Mouse (Mus musculus) fibroblast of lung, adult 2 months (primary cell): ENCODE results near the gene Rin3.

Experiments used
- DNase-seq: peaks from one replicate; pipeline ENCODE4 v3.0.0-alpha.2; 2011; ENCODE audit warnings: low read depth

The Rin3 gene

GRCm38 (mm10) chr12:102280867-102281503 is 1.9 kb upstream of the Rin3 start:
- no peak for DNase-seq

GRCm38 (mm10) chr12:102282126-102282525 is 722 bp upstream of the Rin3 start:
- DNase-seq: no peak

DNA sequence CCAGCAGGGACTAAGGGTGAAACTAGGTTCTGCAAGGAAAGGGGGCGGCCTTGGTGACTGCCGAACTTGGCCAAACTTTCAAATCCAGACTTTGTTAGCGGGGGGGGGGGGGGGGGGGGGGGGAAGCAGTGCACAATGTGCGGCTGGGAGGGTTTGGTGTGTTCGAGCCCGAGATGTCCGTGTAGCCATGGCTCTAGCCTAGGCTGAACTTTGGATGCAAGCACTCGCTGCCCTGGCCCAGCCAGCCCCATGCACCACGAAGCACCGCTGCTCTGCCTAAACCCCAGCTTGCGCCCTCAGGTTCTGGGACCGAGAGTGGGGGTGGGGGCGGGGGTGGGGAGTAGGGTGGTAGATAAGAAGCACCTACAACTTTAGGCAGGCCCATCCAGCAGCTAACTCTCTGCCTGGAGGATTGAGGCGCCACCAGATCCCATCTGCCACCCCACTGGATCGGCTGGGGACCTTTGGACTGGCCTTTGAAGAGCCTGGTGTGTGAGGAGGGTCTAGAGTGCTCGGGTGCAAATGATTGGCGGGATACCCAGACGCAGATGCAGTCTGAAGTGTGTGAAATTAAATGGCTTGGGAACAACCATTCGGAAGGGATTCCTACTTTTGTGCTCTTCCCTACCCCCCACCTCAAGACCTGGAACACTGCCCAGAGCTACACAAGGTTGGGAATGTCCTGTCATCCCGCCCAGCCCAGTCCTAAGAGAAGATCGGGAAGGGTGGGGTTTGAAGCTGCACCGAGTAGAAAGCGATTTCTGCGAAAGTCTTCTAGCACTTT is 827 bp downstream of the Rin3 start:
- DNase-seq: no peak

GRCm38 (mm10) chr12:102284267-102284610 is 1.4 kb downstream of the Rin3 start:
- DNase-seq: no peak

DNA sequence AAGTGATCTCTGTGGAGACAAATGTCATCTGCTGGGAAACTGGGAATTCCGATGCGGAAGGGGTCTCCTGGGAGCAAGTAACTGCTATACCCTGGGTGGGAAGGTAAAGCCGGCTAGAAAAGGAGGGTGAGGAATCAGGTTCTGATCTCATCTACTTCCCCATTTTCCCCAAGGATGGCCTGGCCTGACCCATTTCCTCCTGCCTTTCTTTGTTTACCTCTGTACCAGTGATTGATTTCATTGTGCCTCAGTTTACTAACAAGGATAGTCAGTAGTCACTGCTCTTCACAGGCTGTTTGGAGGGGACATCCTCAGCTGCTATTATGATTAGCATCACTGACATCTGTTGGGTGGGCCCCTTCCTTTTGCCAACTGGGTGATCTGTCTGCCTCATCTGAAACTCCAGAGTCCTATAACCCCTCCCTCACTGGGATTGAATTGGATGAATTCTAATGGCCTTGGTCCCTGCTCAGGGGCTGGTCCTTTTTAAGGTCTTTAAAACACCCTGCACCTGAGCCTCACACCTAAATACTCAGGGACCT is 1.8 kb downstream of the Rin3 start:
- DNase-seq: no peak

GRCm38 (mm10) chr12:102285318-102285717 is 2.5 kb downstream of the Rin3 start:
- no peak for DNase-seq

GRCm38 (mm10) chr12:102285779-102286178 is 2.9 kb downstream of the Rin3 start:
- no peak for DNase-seq

- no peak for DNase-seq
Measured at GRCm38 (mm10) chr12:102286681-102287414, 4.0 kb downstream of the Rin3 start.

DNA sequence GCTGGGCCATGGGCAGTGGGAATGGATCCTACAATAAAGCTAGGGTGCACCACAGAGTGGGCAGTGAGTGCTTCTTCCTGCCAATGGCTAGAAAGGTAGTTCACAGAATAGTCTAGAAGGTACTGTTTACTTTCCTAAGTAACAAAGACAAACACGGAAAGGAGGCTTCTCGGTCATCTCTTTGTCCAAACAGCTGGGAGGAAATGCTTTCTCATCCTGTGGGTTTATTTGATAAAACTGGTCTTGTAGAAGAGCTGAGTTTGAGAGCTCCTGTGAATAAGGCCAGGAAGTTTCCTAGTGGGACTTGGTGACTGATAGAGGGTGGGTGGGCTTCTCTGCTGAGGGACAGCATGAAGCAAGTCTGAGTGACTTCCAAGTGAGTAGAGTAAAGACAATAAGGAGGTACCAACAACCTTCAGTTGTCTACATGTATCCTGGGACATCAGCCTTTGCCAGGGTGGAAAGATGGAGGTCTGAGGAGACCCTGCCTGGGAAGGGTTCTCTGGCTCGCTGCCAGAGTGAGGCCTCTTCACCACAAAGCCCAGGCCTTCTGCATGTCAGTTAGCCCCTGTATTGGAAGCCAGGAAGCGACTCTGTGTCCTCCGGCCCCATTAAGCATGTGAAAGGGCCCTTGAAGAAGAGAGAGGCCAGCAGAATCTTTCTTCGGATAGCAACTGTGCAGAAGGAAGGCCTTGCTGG is 5.2 kb downstream of the Rin3 start:
- DNase-seq: no peak

DNA sequence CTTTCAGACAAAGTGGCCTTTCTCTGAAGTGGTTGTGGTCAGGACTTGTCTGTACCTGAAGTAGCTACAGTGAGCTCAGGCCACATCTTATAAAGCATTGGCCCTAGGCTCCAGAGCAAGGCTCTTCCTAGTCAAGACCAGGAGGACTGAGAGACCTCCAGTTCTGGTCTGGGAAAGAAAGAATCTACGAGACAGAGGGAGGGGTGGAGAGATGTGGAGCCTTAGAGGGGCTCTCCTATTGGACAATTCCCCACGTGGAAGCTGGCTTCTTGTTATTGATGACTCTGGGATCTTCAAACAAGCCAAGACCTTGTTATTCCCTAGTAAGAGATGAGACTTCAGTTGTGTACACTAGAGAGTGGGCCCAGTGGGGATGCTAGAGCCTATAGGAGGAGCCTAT is 6.0 kb downstream of the Rin3 start:
- no peak for DNase-seq

- DNase-seq: no peak
Measured at GRCm38 (mm10) chr12:102289568-102289967, 6.7 kb downstream of the Rin3 start.

DNA sequence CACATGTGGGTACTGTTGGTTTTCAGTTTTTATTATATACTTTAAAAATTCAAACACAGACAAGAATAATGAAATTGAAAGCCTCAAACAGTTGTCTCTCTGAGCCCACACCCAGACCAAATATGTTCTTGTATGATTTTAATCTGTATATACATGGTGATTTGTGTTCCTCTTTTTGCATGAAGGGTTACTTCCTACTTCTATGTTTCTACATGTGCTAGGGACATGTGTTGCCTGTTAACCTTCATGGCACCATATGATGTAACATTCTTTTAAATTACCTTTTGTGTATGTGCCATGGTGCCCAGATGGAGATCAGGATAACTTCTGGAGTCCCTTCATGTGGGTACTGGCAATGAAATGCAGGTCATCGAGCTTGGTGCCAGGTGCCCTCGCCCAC is 7.8 kb downstream of the Rin3 start:
- no peak for DNase-seq

DNA sequence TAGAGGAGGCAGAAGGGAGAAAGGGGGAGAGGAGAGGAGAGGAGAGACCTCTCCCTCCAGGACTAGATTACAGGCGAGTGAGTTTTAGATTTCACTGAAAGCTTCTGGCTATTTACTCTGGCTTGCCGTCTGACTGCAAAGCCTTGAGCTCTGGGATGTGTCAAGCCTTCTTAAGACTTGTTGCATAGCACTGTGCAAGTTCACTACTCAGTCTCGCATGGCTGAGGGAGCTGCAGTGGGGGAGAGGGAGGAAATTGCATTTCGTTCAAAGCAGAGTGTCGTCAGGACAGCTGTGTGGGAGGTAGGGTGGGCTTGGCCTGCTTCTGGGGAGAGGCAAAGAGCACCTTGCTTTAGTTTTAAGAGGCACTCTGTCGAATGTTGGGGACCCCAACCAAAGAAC is 8.8 kb downstream of the Rin3 start:
- DNase-seq: no peak

- no peak for DNase-seq
Measured at GRCm38 (mm10) chr12:102292501-102293215, 9.8 kb downstream of the Rin3 start.

DNA sequence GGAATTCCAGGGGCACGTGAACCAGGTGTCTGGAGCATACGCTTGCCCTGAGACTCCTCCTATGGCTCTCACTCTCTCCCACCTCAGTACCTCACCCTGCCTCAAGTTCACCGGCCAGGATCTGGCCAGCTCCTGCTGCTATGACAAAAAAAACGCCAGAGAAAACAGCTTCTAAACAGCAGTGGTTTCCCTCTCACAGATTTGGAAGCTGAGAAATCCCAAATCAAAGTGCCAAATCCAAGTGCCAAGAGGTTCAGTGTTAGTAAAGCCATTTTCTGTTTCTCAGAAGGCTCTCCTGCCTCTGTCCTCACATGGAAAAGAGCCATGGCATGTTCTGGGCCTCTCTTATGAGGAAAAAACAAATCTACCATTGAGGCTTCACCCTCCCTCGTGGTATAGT is 11.8 kb downstream of the Rin3 start:
- no peak for DNase-seq

- no peak for DNase-seq
Measured at GRCm38 (mm10) chr12:102295230-102295629, 12.4 kb downstream of the Rin3 start.

DNA sequence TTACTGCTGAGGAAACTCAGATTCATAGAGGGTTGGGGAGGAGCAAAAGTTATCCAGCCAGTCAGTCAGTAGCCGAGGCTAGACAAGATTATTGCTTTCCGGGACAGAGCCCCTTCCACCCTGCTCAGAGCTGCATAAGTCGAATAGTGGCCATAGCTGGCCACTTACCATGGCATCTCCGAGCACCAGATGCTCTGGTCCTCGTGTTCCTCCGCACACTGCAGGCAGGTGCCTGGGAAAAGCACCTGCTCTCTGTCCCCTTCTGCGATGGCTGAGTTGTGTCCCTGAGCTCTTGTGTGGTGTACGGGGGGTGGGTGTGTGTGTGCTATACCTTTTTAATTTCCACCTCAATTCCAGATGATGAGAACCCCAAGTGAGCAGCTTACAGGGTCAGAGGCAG is 12.8 kb downstream of the Rin3 start:
- no peak for DNase-seq

DNA sequence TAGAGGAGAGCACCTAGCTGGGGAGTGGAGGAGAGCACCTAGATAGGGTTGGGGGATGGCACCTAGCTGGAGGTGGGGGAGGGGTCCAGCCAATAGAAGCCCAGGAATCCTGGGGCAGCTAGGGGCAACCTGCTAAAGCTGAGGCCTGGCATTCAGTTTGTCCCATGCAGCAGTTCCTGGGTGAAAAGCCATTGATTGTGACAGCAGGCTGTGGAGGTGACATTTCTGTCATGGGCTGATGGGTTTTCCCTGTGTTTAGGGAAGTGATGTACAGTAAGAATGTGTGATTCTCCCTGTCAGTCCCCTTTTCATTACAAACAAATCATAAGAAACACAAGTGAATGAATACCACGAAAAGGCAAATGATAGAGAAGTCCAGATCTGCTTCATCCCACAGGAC is 13.5 kb downstream of the Rin3 start:
- no peak for DNase-seq

GRCm38 (mm10) chr12:102296967-102297366 is 14.1 kb downstream of the Rin3 start:
- DNase-seq: no peak

- no peak for DNase-seq
Measured at GRCm38 (mm10) chr12:102299209-102299608, 16.4 kb downstream of the Rin3 start.

DNA sequence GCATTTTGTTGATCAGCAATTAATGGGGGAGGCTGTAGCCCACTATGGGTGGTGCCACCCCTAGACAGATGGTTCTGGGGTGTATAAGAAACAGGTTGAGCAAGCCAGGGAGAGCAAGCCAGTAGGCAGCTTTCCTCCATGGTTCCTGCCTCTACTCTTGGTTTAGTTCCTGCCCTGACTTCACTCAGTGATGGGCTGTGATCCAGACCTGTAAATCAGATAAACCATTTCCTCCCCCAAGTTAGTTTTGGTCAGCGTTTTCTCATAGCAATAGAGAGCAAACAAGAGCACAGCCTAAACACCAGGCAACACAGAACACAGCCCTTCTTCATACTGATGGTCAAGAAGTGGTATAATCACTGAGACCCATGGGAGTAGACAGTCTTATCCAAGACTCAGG is 18.7 kb downstream of the Rin3 start:
- no peak for DNase-seq

DNA sequence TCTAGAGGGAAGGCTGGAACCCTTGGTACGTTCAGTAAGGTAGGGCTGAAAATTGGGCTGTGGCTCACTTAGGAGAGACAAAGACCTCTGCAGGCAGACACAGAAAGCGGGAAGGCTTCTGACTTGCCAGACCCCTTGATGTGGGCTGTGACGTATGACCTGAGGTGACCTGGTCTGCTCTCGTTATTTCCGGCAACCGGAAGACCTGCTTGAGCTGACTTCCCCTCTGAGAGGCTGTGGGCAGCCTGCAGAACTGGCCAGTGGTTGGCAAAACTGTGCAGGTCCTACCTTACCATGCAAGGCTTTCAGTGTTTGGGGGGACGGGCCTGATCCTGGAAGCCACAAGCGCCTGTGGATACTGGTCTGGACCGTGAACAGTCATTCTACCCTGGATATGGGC is 19.5 kb downstream of the Rin3 start:
- DNase-seq: no peak
